Mouse (Mus musculus) myocyte (in vitro differentiated cells): Measurements from ENCODE around the gene Nfe2l1.

ENCODE experiments used
- MAX ChIP-seq: IDR thresholded peaks from one replicate; pipeline ENCODE4 v1.6.1; 2011; ENCODE audit warnings: low read depth, mild to moderate bottlenecking, control low read depth
- MYOD1 ChIP-seq, 3 experiments: IDR thresholded peaks; one replicate each; pipeline ENCODE4 v1.6.1; 2011; ENCODE audit warnings: control low read depth in 2 of 3, low read depth in 2 of 3, mild to moderate bottlenecking in 2 of 3, moderate library complexity in 1 of 3; ENCODE audit not compliant: insufficient read length in 2 of 3, control insufficient read depth in 1 of 3
- MYOG ChIP-seq, 3 experiments: IDR thresholded peaks; one replicate each; pipeline ENCODE4 v1.6.1; 2011; ENCODE audit warnings: control low read depth in 2 of 3, low read depth in 2 of 3, mild to moderate bottlenecking in 2 of 3; ENCODE audit not compliant: insufficient read length in 2 of 3, control insufficient read depth in 1 of 3, insufficient read depth in 1 of 3
- POLR2A ChIP-seq: IDR thresholded peaks from one replicate; pipeline ENCODE4 v1.6.1; 2011; ENCODE audit warnings: low read depth, mild to moderate bottlenecking, control low read depth, moderate library complexity; ENCODE audit not compliant: insufficient read length
- POLR2AphosphoS2 ChIP-seq: IDR thresholded peaks from one replicate; pipeline ENCODE4 v1.6.1; 2011; ENCODE audit warnings: low read depth, control low read depth; ENCODE audit not compliant: insufficient read length
- REST ChIP-seq: IDR thresholded peaks from one replicate; pipeline ENCODE4 v1.6.1; 2011; ENCODE audit warnings: mild to moderate bottlenecking, control low read depth, moderate library complexity; ENCODE audit not compliant: insufficient read depth, insufficient read length
- TCF12 ChIP-seq: IDR thresholded peaks from one replicate; pipeline ENCODE4 v1.6.1; 2011; ENCODE audit warnings: mild to moderate bottlenecking, control low read depth; ENCODE audit not compliant: poor library complexity, insufficient read depth, severe bottlenecking
- USF1 ChIP-seq: IDR thresholded peaks from one replicate; pipeline ENCODE4 v1.6.1; 2011; ENCODE audit warnings: low read depth, mild to moderate bottlenecking, control low read depth, moderate library complexity

GRCm38 (mm10) chr11:96826481-96826880 lies 3.3 kb downstream of the Nfe2l1 start:
- TF ChIP-seq REST (no peak), POLR2A (no peak), MAX (no peak), TCF12 (no peak), MYOG (IDR thresholded peaks at IDR 0.05; ENCODE audit: control insufficient read depth in 1 of 3, insufficient read depth in 1 of 3, insufficient read length in 2 of 3, low read depth in 2 of 3) (no peak), POLR2AphosphoS2 (no peak), USF1 (no peak), MYOD1 (IDR thresholded peaks at IDR 0.05; ENCODE audit: control insufficient read depth in 1 of 3, insufficient read length in 2 of 3, low read depth in 2 of 3) (no peak)
